Mouse (Mus musculus): ENCODE data around the gene Olfr732.

Olfr732 gene

GRCm38 (mm10) chr14:50284106-50284505 is at the start of gene Olfr732:
Gene Olfr732, minus strand, starts transcription at chr14:50284206.
- no peak for DNase-seq (ENCODE audit: low read depth, low spot score)

DNA sequence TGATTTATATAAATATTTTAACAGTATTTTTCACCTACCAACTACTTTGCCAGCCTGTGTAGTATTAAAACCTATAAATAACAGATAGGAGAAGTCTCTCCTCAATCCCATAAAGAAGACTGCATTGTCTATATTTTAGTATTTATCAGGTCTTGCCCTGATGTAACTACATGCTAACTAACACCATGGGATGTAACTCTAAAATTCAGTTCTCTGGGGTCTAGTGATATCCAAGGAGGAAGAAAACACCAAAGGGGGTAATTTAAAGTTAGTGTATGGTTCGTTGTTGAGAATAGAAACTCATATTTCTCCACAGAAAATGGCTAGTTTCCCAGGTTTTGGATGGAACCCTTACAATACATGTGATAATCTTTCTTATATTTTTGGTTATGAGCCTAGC is 42.7 kb upstream of the Olfr732 start, which contains the start of gene Olfr734:
Gene Olfr734 (minus strand): TSS at position 101 of the 400 bp plus-strand sequence.
- no peak for DNase-seq (ENCODE audit: low read depth, low spot score)

DNA sequence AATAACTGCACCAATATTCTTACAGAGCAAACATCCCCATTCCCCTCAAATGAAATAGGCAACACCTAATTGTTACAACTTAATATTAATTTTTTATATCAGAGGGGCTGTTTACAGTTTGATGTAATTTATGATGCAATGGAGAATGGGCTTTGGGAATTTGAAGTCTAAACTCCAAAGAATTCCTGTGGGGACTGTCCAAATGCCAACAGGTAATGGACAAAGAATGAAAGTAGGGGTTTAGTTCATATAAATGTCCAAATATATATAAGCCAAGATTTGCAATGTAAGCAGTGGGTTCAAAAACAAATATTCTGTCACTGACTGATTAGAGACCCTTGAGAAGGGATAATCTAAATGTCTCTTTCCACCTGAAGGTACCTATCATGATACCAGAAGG is 17.4 kb upstream of the Olfr732 start, which contains the start of gene Olfr733:
Gene Olfr733 (minus strand): TSS at position 101 of the 400 bp plus-strand sequence.
- no peak for DNase-seq (ENCODE audit: low read depth, low spot score)

DNA sequence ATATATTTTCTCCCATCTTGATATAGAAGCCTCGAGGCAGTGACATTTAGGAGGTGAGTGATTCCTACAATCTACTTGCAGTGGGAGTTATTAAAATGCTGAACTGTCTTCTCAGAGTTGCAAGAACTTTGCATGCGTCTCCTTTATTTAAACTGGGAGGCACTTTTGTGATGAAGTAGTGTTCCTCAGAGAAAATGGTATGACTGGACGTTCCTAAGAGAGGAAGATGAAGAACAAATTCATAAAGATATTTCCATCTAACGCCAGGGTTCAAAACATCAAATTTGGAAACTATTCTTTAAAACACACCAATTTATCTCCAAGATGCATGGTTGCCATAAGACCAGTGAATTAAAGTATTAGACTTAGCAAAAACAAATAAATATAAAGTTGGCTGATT is 42.2 kb downstream of the Olfr732 start, which contains the start of gene Olfr731:
Gene Olfr731 (minus strand): TSS at position 101 of the 400 bp plus-strand sequence.
- DNase-seq (ENCODE audit: low read depth, low spot score): no peak

All from forelimb bud, embryonic 11.5 days (tissue).